Mouse (Mus musculus) embryonic facial prominence, embryonic 11.5 days (tissue): ENCODE measurements around the gene Mrpl21. TPM values are rescaled to one million over a fixed set of nuclear protein-coding genes. Genes with fewer than 3 reads are reported as not detected.

ENCODE experiments used
- ATAC-seq: fragments of 200-750 bp; cut with Nextera tagmentation; replicated peaks from 2 replicates; pipeline ENCODE4 v1.8.0; 2017; ENCODE audit warnings: low read depth; ENCODE audit not compliant: insufficient number of reproducible peaks, low FRiP score, low TSS enrichment
- DNase-seq: peaks from one replicate; pipeline ENCODE4 v3.0.0-alpha.2; 2015; ENCODE audit warnings: low spot score
- H3K27ac ChIP-seq: fragments of 300-500 bp; sonication (generic); replicated peaks from 2 replicates; pipeline ENCODE4 v1.5.1; 2014; ENCODE audit warnings: mild to moderate bottlenecking, low read depth, low read length, control low read depth
- H3K27me3 ChIP-seq: fragments of 300-500 bp; sonication (generic); 2 replicates; pipeline ENCODE4 v1.6.1; 2014; ENCODE audit warnings: mild to moderate bottlenecking, low read length, moderate library complexity, mixed read lengths; ENCODE audit not compliant: control insufficient read depth, insufficient read depth
- H3K36me3 ChIP-seq: fragments of 300-500 bp; sonication (generic); replicated peaks from 2 replicates; pipeline ENCODE4 v1.6.1; 2014; ENCODE audit warnings: low read depth, mild to moderate bottlenecking, low read length, moderate library complexity, mixed read lengths; ENCODE audit not compliant: control insufficient read depth, insufficient read depth
- H3K4me1 ChIP-seq: fragments of 300-500 bp; sonication (generic); 2 replicates; pipeline ENCODE4 v1.6.1; 2014; ENCODE audit warnings: low read length, mixed read lengths; ENCODE audit not compliant: control insufficient read depth, insufficient read depth
- H3K4me2 ChIP-seq: fragments of 300-500 bp; sonication (generic); 2 replicates; pipeline ENCODE4 v1.6.1; 2014; ENCODE audit warnings: low read depth, mild to moderate bottlenecking, control low read depth, low read length, moderate library complexity
- H3K4me3 ChIP-seq: fragments of 300-500 bp; sonication (generic); 2 replicates; pipeline ENCODE4 v1.5.1; 2014; ENCODE audit warnings: low read depth, low read length, control low read depth
- H3K9ac ChIP-seq: fragments of 300-500 bp; sonication (generic); replicated peaks from 2 replicates; pipeline ENCODE4 v1.6.1; 2014; ENCODE audit warnings: mild to moderate bottlenecking, control low read depth, low read length
- H3K9me3 ChIP-seq: fragments of 300-500 bp; sonication (generic); replicated peaks from 2 replicates; pipeline ENCODE4 v1.6.1; 2016; ENCODE audit warnings: mild to moderate bottlenecking, low read length, inconsistent platforms, mixed read lengths; ENCODE audit not compliant: control insufficient read depth
- WGBS: fragments of 180-500 bp; shearing (Covaris S2); extraction: QIAGEN DNeasy Blood & Tissue Kit; methylation state at CpG from one replicate; pipeline ENCODE4 v1.1.7; 2014; 5-methylcytosine and 5-hydroxymethylcytosine counted together
- microRNA-seq: library from miRNA; unstranded; fragments of <30 nt; microRNA quantifications from one replicate; pipeline ENCODE4, GENCODE M21; 2016; ENCODE audit warnings: borderline number of aligned reads
- polyA plus RNA-seq: library from polyadenylated mRNA; unstranded; fragments of >200 nt; fragmentation: Nextera tagmentation; extraction: Ambion mirVana; gene quantifications from 2 replicates; pipeline ENCODE4 v1.2.1, GENCODE M21; 2014

Mrpl21 gene
- polyA plus RNA-seq, 1 experiment from 2014 or later, result 144 TPM

- no peaks in the 10 kb centered on the region for H3K9me3 ChIP-seq
- H3K36me3 ChIP-seq, result no peaks in the 10 kb centered on the region
- no peak overlapping the region for H3K4me2 ChIP-seq
- no peak overlapping the region for H3K27ac ChIP-seq
- WGBS, result 85% methylated on average over 4 of the region's 4 CpGs
- H3K9ac ChIP-seq, result no peak overlapping the region
- H3K27me3 ChIP-seq, result no peaks in the 10 kb centered on the region
- DNase-seq (no peak), ATAC-seq (no peak)
- H3K4me3 ChIP-seq, result no peak overlapping the region
- H3K4me1 ChIP-seq, result no peaks in the 10 kb centered on the region
Observed at GRCm38 (mm10) chr19:3334550-3334949, 51.8 kb downstream of the Mrpl21 start.

- Histone ChIP-seq H3K36me3 (no peaks in the 10 kb centered on the region), H3K9me3 (no peaks in the 10 kb centered on the region), H3K4me3 (no peak overlapping the region), H3K4me1 (no peaks in the 10 kb centered on the region), H3K4me2 (no peak overlapping the region), H3K27ac (no peak overlapping the region), H3K9ac (no peak overlapping the region), H3K27me3 (no peaks in the 10 kb centered on the region)
- DNase-seq, result no peak
- no peak for ATAC-seq
- WGBS, result 70% methylated on average over 1 of the region's 1 CpGs
Observed at GRCm38 (mm10) chr19:3335917-3336316, 53.2 kb downstream of the Mrpl21 start.

GRCm38 (mm10) chr19:3336485-3337255, 54.0 kb downstream of the Mrpl21 start:
- ATAC-seq (no peak), DNase-seq (no peak)
- Histone ChIP-seq H3K9ac (no peak overlapping the region), H3K27me3 (no peaks in the 10 kb centered on the region), H3K9me3 (no peaks in the 10 kb centered on the region), H3K4me1 (no peaks in the 10 kb centered on the region), H3K36me3 (no peaks in the 10 kb centered on the region), H3K4me2 (no peak overlapping the region), H3K4me3 (no peak overlapping the region), H3K27ac (no peak overlapping the region)
- WGBS, result 64% methylated on average over 8 of the region's 8 CpGs

- Histone ChIP-seq H3K36me3 (no peaks in the 10 kb centered on the region), H3K4me1 (no peaks in the 10 kb centered on the region), H3K4me3 (no peak overlapping the region), H3K4me2 (no peak overlapping the region), H3K27ac (no peak overlapping the region), H3K9me3 (no peaks in the 10 kb centered on the region), H3K27me3 (no peaks in the 10 kb centered on the region), H3K9ac (no peak overlapping the region)
- ATAC-seq (no peak), DNase-seq (no peak)
- WGBS, result 88% methylated on average over 8 of the region's 8 CpGs
Observed at GRCm38 (mm10) chr19:3339187-3339586, 56.5 kb downstream of the Mrpl21 start.

- ATAC-seq, result no peak
- WGBS, result 74% methylated on average over 3 of the region's 3 CpGs
Observed at GRCm38 (mm10) chr19:3341021-3341420, 58.3 kb downstream of the Mrpl21 start.

More at GRCm38 (mm10) chr19:3341021-3341420, 58.3 kb downstream of the Mrpl21 start:
- no peaks in the 10 kb centered on the region for H3K4me1 ChIP-seq
- H3K4me3 ChIP-seq, result no peak overlapping the region
- H3K36me3 ChIP-seq, result no peaks in the 10 kb centered on the region
- DNase-seq, result no peak
- no peak overlapping the region for H3K9ac ChIP-seq
- H3K27me3 ChIP-seq, result no peaks in the 10 kb centered on the region
- no peak overlapping the region for H3K27ac ChIP-seq
- H3K4me2 ChIP-seq, result no peak overlapping the region
- H3K9me3 ChIP-seq, result no peaks in the 10 kb centered on the region

Small RNA genes within 50 kb of the gene (microRNA-seq; reads per million reads assigned to microRNA genes)
- 1.9 reads per million for gene Mir6984

Other genes starting within 250 kb of the Mrpl21 start
- gene Ighmbp2, start 116 bp downstream of the Mrpl21 start, polyA plus RNA-seq, result 6.0 and 7.6 TPM in 2 replicates
- 9.5 and 10.0 TPM in 2 replicates for gene Cpt1a, start 39.4 kb downstream of the Mrpl21 start, polyA plus RNA-seq
- gene Tesmin, start 106.0 kb downstream of the Mrpl21 start, polyA plus RNA-seq, result 0.20 TPM in 1 of 2 replicates, not detected in the other
- gene Gal, start 131.6 kb downstream of the Mrpl21 start, polyA plus RNA-seq, result 2.6 and 2.9 TPM in 2 replicates